Mouse (Mus musculus) myocyte (in vitro differentiated cells): ENCODE measurements around the gene Olfr466. TPM values are rescaled to one million over a fixed set of nuclear protein-coding genes. Genes with fewer than 3 reads are reported as not detected.

Source experiments
- H3K27me3 ChIP-seq: one replicate; pipeline ENCODE4 v1.6.1; 2011; ENCODE audit not compliant: control insufficient read depth, insufficient read depth, insufficient read length
- H3K36me3 ChIP-seq: one replicate; pipeline ENCODE4 v1.6.1; 2011; ENCODE audit not compliant: control insufficient read depth, insufficient read depth
- H3K4me2 ChIP-seq: one replicate; pipeline ENCODE4 v1.6.1; 2011; ENCODE audit warnings: low read depth, control low read depth
- H3K4me3 ChIP-seq: one replicate; pipeline ENCODE4 v1.5.1; 2011; ENCODE audit warnings: mild to moderate bottlenecking, control low read depth, moderate library complexity
- H3K79me2 ChIP-seq: one replicate; pipeline ENCODE4 v1.6.1; 2011; ENCODE audit not compliant: control insufficient read depth, insufficient read depth
- H3ac ChIP-seq: one replicate; pipeline ENCODE4 v1.6.1; 2011; ENCODE audit not compliant: control insufficient read depth, insufficient read length
- CEBPB ChIP-seq: IDR thresholded peaks from 2 replicates; pipeline ENCODE4 v1.6.1; 2011; ENCODE audit warnings: mild to moderate bottlenecking, moderate library complexity; ENCODE audit not compliant: poor library complexity, insufficient read depth, severe bottlenecking
- E2F4 ChIP-seq: IDR thresholded peaks from one replicate; pipeline ENCODE4 v1.6.1; 2011; ENCODE audit warnings: mild to moderate bottlenecking, control low read depth, moderate library complexity; ENCODE audit not compliant: insufficient read depth
- MAX ChIP-seq: IDR thresholded peaks from one replicate; pipeline ENCODE4 v1.6.1; 2011; ENCODE audit warnings: low read depth, mild to moderate bottlenecking, control low read depth
- MYOD1 ChIP-seq, 3 experiments: IDR thresholded peaks; one replicate each; pipeline ENCODE4 v1.6.1; 2011; ENCODE audit warnings: control low read depth in 2 of 3, low read depth in 2 of 3, mild to moderate bottlenecking in 2 of 3, moderate library complexity in 1 of 3; ENCODE audit not compliant: insufficient read length in 2 of 3, control insufficient read depth in 1 of 3
- MYOG ChIP-seq, 3 experiments: IDR thresholded peaks; one replicate each; pipeline ENCODE4 v1.6.1; 2011; ENCODE audit warnings: control low read depth in 2 of 3, low read depth in 2 of 3, mild to moderate bottlenecking in 2 of 3; ENCODE audit not compliant: insufficient read length in 2 of 3, control insufficient read depth in 1 of 3, insufficient read depth in 1 of 3
- POLR2A ChIP-seq: IDR thresholded peaks from one replicate; pipeline ENCODE4 v1.6.1; 2011; ENCODE audit warnings: low read depth, mild to moderate bottlenecking, control low read depth, moderate library complexity; ENCODE audit not compliant: insufficient read length
- POLR2AphosphoS2 ChIP-seq: IDR thresholded peaks from one replicate; pipeline ENCODE4 v1.6.1; 2011; ENCODE audit warnings: low read depth, control low read depth; ENCODE audit not compliant: insufficient read length
- REST ChIP-seq: IDR thresholded peaks from one replicate; pipeline ENCODE4 v1.6.1; 2011; ENCODE audit warnings: mild to moderate bottlenecking, control low read depth, moderate library complexity; ENCODE audit not compliant: insufficient read depth, insufficient read length
- SRF ChIP-seq: IDR thresholded peaks from one replicate; pipeline ENCODE4 v1.6.1; 2011; ENCODE audit warnings: low read depth; ENCODE audit not compliant: control insufficient read depth, insufficient read length
- TCF12 ChIP-seq: IDR thresholded peaks from one replicate; pipeline ENCODE4 v1.6.1; 2011; ENCODE audit warnings: mild to moderate bottlenecking, control low read depth; ENCODE audit not compliant: poor library complexity, insufficient read depth, severe bottlenecking
- TCF3 ChIP-seq: IDR thresholded peaks from one replicate; pipeline ENCODE4 v1.6.1; 2011; ENCODE audit warnings: low read depth, control low read depth; ENCODE audit not compliant: insufficient read length
- USF1 ChIP-seq: IDR thresholded peaks from one replicate; pipeline ENCODE4 v1.6.1; 2011; ENCODE audit warnings: low read depth, mild to moderate bottlenecking, control low read depth, moderate library complexity
- polyA plus RNA-seq: library from polyadenylated mRNA; unstranded; fragments of >200 nt; fragmentation: generic; extraction: Trizol; gene quantifications from one replicate; pipeline ENCODE4 v1.2.1, GENCODE M21; 2012; ENCODE audit warnings: missing spikeins

The Olfr466 gene
- polyA plus RNA-seq, 1 experiment, result not detected

DNA sequence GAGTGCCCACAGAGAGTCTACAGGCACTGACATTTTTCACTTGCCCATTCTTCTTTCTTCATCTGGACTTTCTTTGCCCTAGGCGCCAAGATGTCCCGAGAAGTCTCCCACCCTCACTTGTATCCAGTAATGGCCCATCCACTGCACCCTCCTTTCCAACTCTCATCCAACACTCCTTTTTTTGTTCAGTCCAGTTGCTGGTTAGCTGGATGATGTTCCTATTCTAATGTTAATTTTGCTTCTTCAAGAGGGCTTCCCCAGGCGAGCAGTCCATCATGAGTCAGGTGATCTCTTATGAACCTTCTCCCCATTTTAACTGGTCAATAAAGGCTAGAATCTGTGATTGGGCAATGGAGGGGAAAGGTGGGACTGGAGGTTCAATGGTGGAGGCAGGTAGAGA is 24.1 kb downstream of the Olfr466 start:
- Histone ChIP-seq H3K79me2 (no peaks in the 10 kb centered on the region), H3K27me3 (no peaks in the 10 kb centered on the region), H3K4me2 (no peak overlapping the region), H3ac (no peak overlapping the region), H3K4me3 (no peak overlapping the region), H3K36me3 (no peaks in the 10 kb centered on the region)
- TF ChIP-seq MYOD1 (IDR thresholded peaks at IDR 0.05; ENCODE audit: control insufficient read depth in 1 of 3, insufficient read length in 2 of 3, low read depth in 2 of 3) (no peak), MYOG (IDR thresholded peaks at IDR 0.05; ENCODE audit: control insufficient read depth in 1 of 3, insufficient read depth in 1 of 3, insufficient read length in 2 of 3, low read depth in 2 of 3) (no peak), USF1 (no peak), POLR2AphosphoS2 (no peak), TCF3 (no peak), REST (no peak)

DNA sequence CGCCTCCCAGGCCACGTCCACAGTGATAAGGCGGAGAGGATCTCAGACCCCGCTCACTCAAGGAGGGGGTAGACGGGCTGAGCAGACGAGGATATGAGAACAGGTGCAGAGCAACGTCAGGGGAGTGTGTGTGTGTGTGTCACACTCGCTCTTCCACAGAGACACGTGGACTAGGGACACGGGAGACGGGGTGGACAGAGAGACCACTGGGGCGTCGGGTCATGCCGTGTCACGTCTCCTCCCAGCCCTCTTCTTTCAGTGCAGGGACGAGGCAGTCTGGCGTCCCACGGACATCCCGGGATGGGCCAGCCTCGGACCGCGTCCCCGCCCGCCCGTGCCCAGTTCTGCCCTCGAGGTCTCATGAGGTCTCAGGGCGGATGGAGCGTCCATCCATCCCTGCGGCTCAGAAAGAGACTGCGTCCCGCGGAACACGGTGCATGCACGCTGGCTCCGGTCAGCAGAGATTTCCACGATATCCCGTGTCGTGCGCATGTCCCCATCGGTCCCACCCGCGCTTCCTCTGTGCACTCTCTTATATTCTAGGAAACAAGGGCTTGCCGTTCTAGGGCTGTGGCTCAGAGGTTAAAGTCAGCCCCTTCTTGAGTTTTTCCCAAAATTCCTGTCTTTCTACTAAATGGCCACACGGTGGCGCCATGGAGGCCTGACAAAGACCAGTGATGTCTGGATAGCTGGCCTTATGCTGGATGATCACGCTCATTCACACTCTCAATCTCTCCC is 25.9 kb downstream of the Olfr466 start:
- Histone ChIP-seq H3K4me2 (no peak overlapping the region), H3K79me2 (no peaks in the 10 kb centered on the region), H3K27me3 (no peaks in the 10 kb centered on the region), H3ac (no peak overlapping the region), H3K36me3 (no peaks in the 10 kb centered on the region), H3K4me3 (no peak overlapping the region)
- TF ChIP-seq POLR2A, result no peak
- TF ChIP-seq USF1, result no peak

DNA sequence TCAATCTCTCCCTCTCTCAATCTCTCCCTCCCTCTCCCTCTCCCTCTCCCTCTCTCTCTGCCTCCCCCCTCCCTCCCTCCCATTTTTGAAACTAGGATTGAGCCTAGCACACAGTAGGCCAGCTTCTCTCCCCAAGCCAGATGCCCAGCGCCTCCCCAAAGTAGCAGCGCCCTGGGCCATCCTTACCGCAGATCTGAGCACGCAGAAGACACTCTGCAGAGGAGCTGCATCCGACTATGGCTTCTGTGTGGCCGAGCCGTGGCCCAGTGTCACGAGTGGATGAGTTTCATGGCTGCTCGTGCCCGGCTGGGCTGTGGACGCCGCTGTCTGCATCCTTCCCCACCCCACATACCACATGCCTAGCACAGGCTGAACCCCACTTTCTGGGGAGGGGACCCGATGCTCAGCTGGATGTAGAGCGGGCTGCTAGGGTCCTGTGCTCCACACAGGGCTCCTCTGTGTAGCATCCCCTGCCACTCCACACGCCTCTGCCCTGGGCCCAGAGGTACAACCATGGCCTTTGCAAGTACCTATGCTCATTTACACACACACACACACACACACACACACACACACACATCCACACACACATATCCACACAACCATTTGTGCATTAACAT is 26.5 kb downstream of the Olfr466 start:
- H3K36me3 ChIP-seq, result no peaks in the 10 kb centered on the region
- no peak overlapping the region for H3K4me2 ChIP-seq
- H3K4me3 ChIP-seq, result no peak overlapping the region
- no peaks in the 10 kb centered on the region for H3K27me3 ChIP-seq
- TF ChIP-seq MAX (no peak), MYOG (IDR thresholded peaks at IDR 0.05; ENCODE audit: control insufficient read depth in 1 of 3, insufficient read depth in 1 of 3, insufficient read length in 2 of 3, low read depth in 2 of 3) (no peak), POLR2AphosphoS2 (no peak), POLR2A (no peak), CEBPB (no peak), TCF12 (no peak), MYOD1 (IDR thresholded peaks at IDR 0.05; ENCODE audit: control insufficient read depth in 1 of 3, insufficient read length in 2 of 3, low read depth in 2 of 3) (no peak), USF1 (no peak), TCF3 (no peak), REST (no peak), E2F4 (no peak), SRF (no peak)
- no peaks in the 10 kb centered on the region for H3K79me2 ChIP-seq
- no peak overlapping the region for H3ac ChIP-seq

- H3K36me3 ChIP-seq, result no peaks in the 10 kb centered on the region
- H3K4me2 ChIP-seq, result no peak overlapping the region
- H3K27me3 ChIP-seq, result no peaks in the 10 kb centered on the region
- no peak overlapping the region for H3K4me3 ChIP-seq
- H3K79me2 ChIP-seq, result no peaks in the 10 kb centered on the region
- TF ChIP-seq CEBPB, result no peak
- TF ChIP-seq TCF12, result no peak
- TF ChIP-seq MYOD1 (IDR thresholded peaks at IDR 0.05; ENCODE audit: control insufficient read depth in 1 of 3, insufficient read length in 2 of 3, low read depth in 2 of 3), result no peak
- no peak overlapping the region for H3ac ChIP-seq
Observed at GRCm38 (mm10) chr13:65200667-65201066, 50.6 kb downstream of the Olfr466 start.

Other genes starting within 250 kb of the Olfr466 start
- gene Cntnap3, start 246.3 kb upstream of the Olfr466 start, polyA plus RNA-seq, result 0.02 TPM
- gene Spata31, start 232.8 kb upstream of the Olfr466 start, polyA plus RNA-seq, result not detected
- gene Spata31d1c, start 117.2 kb upstream of the Olfr466 start, polyA plus RNA-seq, result not detected
- not detected for gene Prss47, start 97.5 kb upstream of the Olfr466 start, polyA plus RNA-seq
- 6.0 TPM for gene Mfsd14b, start 37.3 kb upstream of the Olfr466 start, polyA plus RNA-seq
- gene Olfr465-ps1, start 12.2 kb upstream of the Olfr466 start, polyA plus RNA-seq, result not detected
- gene Nlrp4f, start 55.7 kb downstream of the Olfr466 start, polyA plus RNA-seq, result not detected
- not detected for gene Gm10775, start 109.3 kb downstream of the Olfr466 start, polyA plus RNA-seq
- gene Zfp369, start 128.6 kb downstream of the Olfr466 start, polyA plus RNA-seq, result 11.9 TPM